Mouse (Mus musculus) heart, embryonic 13.5 days (tissue): ENCODE results near the gene Ankk1. TPM values are rescaled to one million over a fixed set of nuclear protein-coding genes. Genes with fewer than 3 reads are reported as not detected.
A peak's percentile ranks its signal among the peaks of the same experiment; 100 is the strongest.

Experiments
- ATAC-seq: fragments of 200-750 bp; cut with Nextera tagmentation; 2 replicates; pipeline ENCODE4 v1.8.0; 2017; ENCODE audit warnings: moderate TSS enrichment; ENCODE audit not compliant: insufficient number of reproducible peaks, low FRiP score, low TSS enrichment; ENCODE audit errors: extremely low read depth
- H3K27ac ChIP-seq: fragments of 300-500 bp; sonication (generic); replicated peaks from 2 replicates; pipeline ENCODE4 v1.5.1; 2015; ENCODE audit warnings: moderate library complexity, mild to moderate bottlenecking, inconsistent platforms
- H3K27me3 ChIP-seq: fragments of 300-500 bp; sonication (generic); replicated peaks from 2 replicates; pipeline ENCODE4 v1.6.1; 2015; ENCODE audit warnings: mild to moderate bottlenecking, inconsistent platforms
- H3K36me3 ChIP-seq: fragments of 300-500 bp; sonication (generic); 2 replicates; pipeline ENCODE4 v1.6.1; 2015; ENCODE audit warnings: mild to moderate bottlenecking, inconsistent platforms
- H3K4me1 ChIP-seq: fragments of 300-500 bp; sonication (generic); 2 replicates; pipeline ENCODE4 v1.6.1; 2015; ENCODE audit warnings: inconsistent platforms
- H3K4me2 ChIP-seq: fragments of 300-500 bp; sonication (generic); 2 replicates; pipeline ENCODE4 v1.6.1; 2015; ENCODE audit warnings: inconsistent platforms, mild to moderate bottlenecking, moderate library complexity
- H3K4me3 ChIP-seq: fragments of 300-500 bp; sonication (generic); 2 replicates; pipeline ENCODE4 v1.5.1; 2015; ENCODE audit warnings: moderate library complexity, mild to moderate bottlenecking, inconsistent platforms
- H3K9ac ChIP-seq: fragments of 300-500 bp; sonication (generic); 2 replicates; pipeline ENCODE4 v1.6.1; 2015; ENCODE audit warnings: inconsistent platforms, mild to moderate bottlenecking, moderate library complexity
- H3K9me3 ChIP-seq: fragments of 300-500 bp; sonication (generic); 2 replicates; pipeline ENCODE4 v1.6.1; 2016; ENCODE audit warnings: inconsistent platforms
- WGBS: fragments of 180-500 bp; shearing (Covaris S2); methylation state at CpG from one replicate; pipeline ENCODE4 v1.1.7; 2015; ENCODE audit warnings: mixed read lengths; 5-methylcytosine and 5-hydroxymethylcytosine counted together
- polyA plus RNA-seq: library from polyadenylated mRNA; unstranded; fragments of >200 nt; fragmentation: Nextera tagmentation; extraction: Ambion mirVana; gene quantifications from 2 replicates; pipeline ENCODE4 v1.2.1, GENCODE M21; 2015

Gene Ankk1
- polyA plus RNA-seq, 1 experiment from 2014 or later = not detected

DNA sequence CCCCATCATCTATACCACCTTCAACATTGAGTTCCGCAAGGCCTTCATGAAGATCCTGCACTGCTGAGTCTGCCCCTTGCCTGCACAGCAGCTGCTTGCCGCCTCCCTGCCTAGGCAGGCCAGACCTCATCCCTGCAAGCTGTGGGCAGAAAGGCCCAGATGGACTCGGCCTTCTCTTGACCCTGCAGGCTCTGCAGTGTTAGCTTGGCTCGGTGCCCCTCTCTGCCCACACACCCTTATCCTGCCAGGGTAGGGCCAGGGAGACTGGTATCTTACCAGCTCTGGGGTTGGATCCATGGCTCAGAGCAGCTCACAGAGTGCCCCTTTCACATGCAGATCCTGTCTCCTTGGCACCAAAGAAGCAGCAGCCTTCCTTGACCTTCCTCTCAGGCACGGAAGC lies 19.8 kb downstream of the Ankk1 start:
- Histone ChIP-seq H3K4me1 (no peaks in the 10 kb centered on the region), H3K4me3 (no peak overlapping the region), H3K9me3 (no peaks in the 10 kb centered on the region), H3K27ac (no peak overlapping the region), H3K4me2 (no peak overlapping the region), H3K36me3 (no peaks in the 10 kb centered on the region), H3K9ac (no peak overlapping the region), H3K27me3 (no peaks in the 10 kb centered on the region)
- ATAC-seq = no peak
- WGBS = 75% methylated on average over 5 of the region's 5 CpGs

DNA sequence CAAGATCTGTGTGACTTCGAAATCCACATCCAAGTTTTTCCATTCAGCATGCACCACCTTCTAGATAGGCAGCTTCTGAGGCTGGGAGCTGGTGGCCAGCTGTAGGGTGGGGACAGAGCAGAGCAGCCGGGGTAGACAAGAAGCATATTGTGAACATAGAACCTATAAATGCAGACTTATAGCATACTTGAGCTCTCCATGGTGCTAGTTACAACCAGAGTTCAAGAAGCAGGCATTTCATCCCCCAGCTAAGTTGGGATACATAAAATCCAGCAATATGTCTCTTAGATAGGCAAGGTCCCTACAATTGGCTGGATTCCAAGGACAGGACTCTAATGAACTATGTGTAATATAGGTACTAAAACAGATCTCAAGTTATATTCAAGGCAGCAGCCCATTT lies 23.1 kb downstream of the Ankk1 start:
- no peak overlapping the region for H3K4me2 ChIP-seq
- ATAC-seq = no peak
- H3K9me3 ChIP-seq = no peaks in the 10 kb centered on the region
- H3K4me1 ChIP-seq = no peaks in the 10 kb centered on the region
- WGBS = 62% methylated on average over 2 of the region's 2 CpGs
- H3K4me3 ChIP-seq = no peak overlapping the region
- H3K27ac ChIP-seq = no peak overlapping the region
- no peak overlapping the region for H3K9ac ChIP-seq
- H3K36me3 ChIP-seq = no peaks in the 10 kb centered on the region
- no peaks in the 10 kb centered on the region for H3K27me3 ChIP-seq

DNA sequence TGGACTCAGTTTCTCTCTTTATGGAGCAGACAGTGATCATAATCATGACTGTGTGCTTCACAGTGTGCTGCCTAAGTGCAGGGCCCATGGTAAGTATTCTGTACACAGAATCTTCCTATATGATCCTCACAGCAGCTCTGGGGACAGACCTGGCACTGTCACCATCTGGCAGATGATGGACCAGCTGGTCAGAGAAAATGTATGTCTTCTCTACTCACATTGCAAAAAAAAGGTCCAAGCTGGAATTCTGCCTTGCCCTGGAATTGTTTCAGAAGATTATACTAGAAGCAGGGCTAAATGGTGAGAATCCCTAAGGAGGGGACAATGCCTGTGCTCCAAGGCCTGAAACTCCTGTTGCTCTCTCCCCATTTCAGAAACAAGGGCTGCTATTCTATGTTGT lies 30.8 kb downstream of the Ankk1 start:
- Histone ChIP-seq H3K4me2 (no peak overlapping the region), H3K4me3 (no peak overlapping the region), H3K4me1 (no peaks in the 10 kb centered on the region), H3K9ac (no peak overlapping the region), H3K27me3 (no peaks in the 10 kb centered on the region), H3K27ac (no peak overlapping the region), H3K9me3 (no peaks in the 10 kb centered on the region), H3K36me3 (no peaks in the 10 kb centered on the region)
- ATAC-seq = no peak

DNA sequence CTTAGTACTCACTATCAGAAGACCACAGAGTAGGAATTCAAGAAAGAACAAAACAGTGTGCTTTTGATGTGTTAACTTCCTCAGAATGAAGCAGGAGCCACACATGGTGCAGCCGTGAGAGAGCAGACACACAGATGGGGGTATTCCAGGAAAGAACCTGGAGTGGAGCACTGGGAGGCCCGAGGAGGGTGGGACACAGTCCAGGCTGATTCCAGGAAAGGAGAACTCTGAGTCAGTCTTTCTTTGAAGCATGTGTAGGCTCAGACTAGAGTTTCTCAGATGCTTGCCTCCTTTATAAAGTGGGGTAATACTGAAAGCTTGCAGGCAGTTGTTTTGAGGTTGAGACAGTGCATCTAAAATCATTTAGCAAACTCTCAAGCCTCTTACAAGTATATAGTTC lies 34.6 kb downstream of the Ankk1 start:
- no peak overlapping the region for H3K4me2 ChIP-seq
- 38% methylated on average over 2 of the region's 2 CpGs for WGBS
- no peaks in the 10 kb centered on the region for H3K9me3 ChIP-seq
- no peak overlapping the region for H3K4me3 ChIP-seq
- no peaks in the 10 kb centered on the region for H3K4me1 ChIP-seq
- H3K9ac ChIP-seq = no peak overlapping the region
- H3K36me3 ChIP-seq = no peaks in the 10 kb centered on the region
- ATAC-seq = no peak
- H3K27ac ChIP-seq = no peak overlapping the region
- H3K27me3 ChIP-seq = 0 out of 2 replicates have a peak, but pooled peaks cover 4% of the 10 kb centered on the region

DNA sequence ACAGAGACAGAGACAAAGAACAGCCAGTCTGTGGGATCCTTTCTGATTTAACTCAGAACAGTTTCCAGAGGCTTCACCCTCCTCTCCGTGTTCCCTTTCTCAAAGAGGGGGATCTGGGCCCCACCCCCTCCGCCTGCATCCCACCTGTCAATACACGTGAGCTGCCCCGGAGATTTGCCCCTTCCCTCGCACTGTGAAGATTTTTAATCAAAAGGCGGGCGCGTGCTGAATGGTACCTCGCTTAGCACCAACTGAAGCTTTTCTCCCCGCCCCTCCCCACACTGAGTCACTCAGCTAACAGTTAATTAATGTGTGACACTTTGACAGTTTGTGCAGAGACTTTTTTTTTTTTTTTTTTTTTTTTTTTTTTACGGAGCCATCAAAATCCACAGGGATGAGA lies 40.7 kb downstream of the Ankk1 start:
- H3K4me3 ChIP-seq = no peak overlapping the region
- H3K4me2 ChIP-seq = no peak overlapping the region
- H3K27ac ChIP-seq = no peak overlapping the region
- H3K36me3 ChIP-seq = no peaks in the 10 kb centered on the region
- peaks cover 17% of the 10 kb centered on the region for H3K4me1 ChIP-seq
- H3K9ac ChIP-seq = no peak overlapping the region
- 0 out of 2 replicates have a peak, but pooled peaks cover 4% of the 10 kb centered on the region for H3K27me3 ChIP-seq
- no peak for ATAC-seq
- no peaks in the 10 kb centered on the region for H3K9me3 ChIP-seq
- 40% methylated on average over 11 of the region's 11 CpGs for WGBS

- 5% methylated on average over 7 of the region's 7 CpGs for WGBS
- H3K9ac ChIP-seq = 0 out of 2 replicates have a peak overlapping the region, but pooled peaks have one; percentile 44
- 0 out of 2 replicates have a peak overlapping the region, but pooled peaks have one; percentile 11 for H3K4me3 ChIP-seq
- H3K4me2 ChIP-seq = peak overlapping the region; percentile 49
- H3K27ac ChIP-seq = peak overlapping the region; percentile 58
- peaks cover 17% of the 10 kb centered on the region for H3K4me1 ChIP-seq
- H3K27me3 ChIP-seq = 0 out of 2 replicates have a peak, but pooled peaks cover 4% of the 10 kb centered on the region
- ATAC-seq = no peak
- H3K36me3 ChIP-seq = no peaks in the 10 kb centered on the region
- no peaks in the 10 kb centered on the region for H3K9me3 ChIP-seq
Measured at GRCm38 (mm10) chr9:49385301-49385700, 41.5 kb downstream of the Ankk1 start.

GRCm38 (mm10) chr9:49384855-49385254 lies 42.0 kb downstream of the Ankk1 start:
- H3K9ac ChIP-seq = no peak overlapping the region
- no peaks in the 10 kb centered on the region for H3K9me3 ChIP-seq
- no peak overlapping the region for H3K4me3 ChIP-seq
- no peak for ATAC-seq
- peaks cover 17% of the 10 kb centered on the region for H3K4me1 ChIP-seq
- H3K27me3 ChIP-seq = 0 out of 2 replicates have a peak, but pooled peaks cover 2% of the 10 kb centered on the region
- peak overlapping the region; percentile 49 for H3K4me2 ChIP-seq
- no peak overlapping the region for H3K27ac ChIP-seq
- H3K36me3 ChIP-seq = no peaks in the 10 kb centered on the region
- 42% methylated on average over 6 of the region's 6 CpGs for WGBS

- no peaks in the 10 kb centered on the region for H3K9me3 ChIP-seq
- 85% methylated on average over 3 of the region's 3 CpGs for WGBS
- H3K36me3 ChIP-seq = no peaks in the 10 kb centered on the region
- no peak overlapping the region for H3K9ac ChIP-seq
- H3K27ac ChIP-seq = no peak overlapping the region
- no peak for ATAC-seq
- 0 out of 2 replicates have a peak, but pooled peaks cover 2% of the 10 kb centered on the region for H3K27me3 ChIP-seq
- no peak overlapping the region for H3K4me3 ChIP-seq
- peaks cover 17% of the 10 kb centered on the region for H3K4me1 ChIP-seq
- H3K4me2 ChIP-seq = no peak overlapping the region
Measured at GRCm38 (mm10) chr9:49384041-49384440, 42.8 kb downstream of the Ankk1 start.

DNA sequence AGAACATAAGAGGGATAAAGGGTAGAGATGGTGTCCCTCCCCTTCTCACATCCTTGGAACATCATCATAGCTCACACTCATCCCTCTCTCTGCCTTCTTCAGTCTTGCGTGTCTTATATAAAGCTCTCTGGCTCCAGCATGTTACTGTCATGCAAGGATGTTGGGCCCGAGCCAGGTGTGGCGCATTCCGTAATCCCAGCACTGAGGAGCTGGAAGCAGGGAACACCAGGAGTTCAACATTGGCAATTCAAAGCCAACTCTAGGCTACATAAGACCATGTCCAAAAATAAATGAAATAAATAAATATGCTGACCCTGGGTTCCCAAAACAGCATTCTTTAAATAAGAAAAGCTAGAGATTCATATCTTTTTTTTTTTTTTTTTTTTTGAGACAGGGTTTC lies 46.9 kb downstream of the Ankk1 start:
- ATAC-seq = no peak
- H3K4me2 ChIP-seq = no peak overlapping the region
- no peak overlapping the region for H3K9ac ChIP-seq
- WGBS = 86% methylated on average over 4 of the region's 4 CpGs
- 0 out of 2 replicates have a peak, but pooled peaks cover 2% of the 10 kb centered on the region for H3K27me3 ChIP-seq
- H3K4me1 ChIP-seq = peaks cover 4% of the 10 kb centered on the region
- no peaks in the 10 kb centered on the region for H3K9me3 ChIP-seq
- no peak overlapping the region for H3K4me3 ChIP-seq
- no peaks in the 10 kb centered on the region for H3K36me3 ChIP-seq
- H3K27ac ChIP-seq = no peak overlapping the region

DNA sequence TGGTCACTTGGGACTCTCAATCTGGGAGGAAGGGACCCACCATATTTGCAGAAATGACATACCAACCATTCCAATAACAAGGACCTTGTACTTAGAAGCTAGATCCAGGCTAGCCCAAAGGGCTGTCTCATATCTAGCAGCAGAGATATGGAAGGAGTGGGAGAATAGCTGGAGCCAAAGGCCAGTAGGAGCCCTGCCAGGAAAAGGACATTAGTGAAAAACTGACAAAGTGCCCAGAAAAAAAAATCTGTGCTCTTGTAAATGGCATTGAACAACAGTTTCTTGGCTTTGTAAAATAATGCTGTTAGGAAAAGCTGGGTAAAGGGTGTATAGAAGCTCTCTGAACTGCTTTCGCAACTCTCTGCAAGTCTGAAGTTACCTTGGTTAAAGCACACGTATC lies 52.9 kb downstream of the Ankk1 start:
- H3K36me3 ChIP-seq = no peaks in the 10 kb centered on the region
- H3K27me3 ChIP-seq = no peaks in the 10 kb centered on the region
- H3K4me3 ChIP-seq = no peak overlapping the region
- no peaks in the 10 kb centered on the region for H3K4me1 ChIP-seq
- 77% methylated on average over 2 of the region's 2 CpGs for WGBS
- H3K4me2 ChIP-seq = no peak overlapping the region
- H3K9me3 ChIP-seq = no peaks in the 10 kb centered on the region
- H3K9ac ChIP-seq = no peak overlapping the region
- no peak overlapping the region for H3K27ac ChIP-seq
- no peak for ATAC-seq

DNA sequence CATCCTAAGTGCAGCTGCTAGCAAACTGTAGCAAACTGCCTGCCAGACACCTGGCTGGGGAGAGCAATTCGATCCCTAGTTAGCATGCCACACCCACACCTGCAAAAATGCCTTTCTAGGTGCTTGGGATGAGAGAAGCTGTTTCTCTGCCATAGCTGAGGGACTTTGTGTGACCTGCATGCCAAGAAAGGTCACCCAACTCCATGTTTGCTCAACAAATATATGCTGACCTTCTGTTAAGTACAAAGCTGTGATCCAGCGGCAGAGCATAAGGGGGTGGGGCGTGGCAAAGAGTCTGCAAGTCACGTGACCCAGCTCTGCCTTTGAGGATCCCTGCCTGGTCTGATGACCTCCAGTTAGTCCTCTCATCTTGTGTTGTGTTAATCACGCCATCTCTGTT lies 61.1 kb downstream of the Ankk1 start:
- Histone ChIP-seq H3K27me3 (no peaks in the 10 kb centered on the region), H3K36me3 (no peaks in the 10 kb centered on the region), H3K4me2 (no peak overlapping the region), H3K9ac (no peak overlapping the region), H3K4me1 (0 out of 2 replicates have a peak, but pooled peaks cover 4% of the 10 kb centered on the region), H3K4me3 (no peak overlapping the region), H3K27ac (no peak overlapping the region), H3K9me3 (no peaks in the 10 kb centered on the region)
- ATAC-seq = no peak
- 16% methylated on average over 5 of the region's 5 CpGs for WGBS
